Mouse (Mus musculus) 3T3-L1 (cell line): ENCODE data around the gene 1700037C18Rik.
A peak's percentile ranks its signal among the peaks of the same experiment; 100 is the strongest.

ENCODE experiments used
- DNase-seq: peaks from one replicate; pipeline ENCODE4 v3.0.0-alpha.2; 2015; ENCODE audit warnings: low read depth, low spot score

Gene 1700037C18Rik

DNA sequence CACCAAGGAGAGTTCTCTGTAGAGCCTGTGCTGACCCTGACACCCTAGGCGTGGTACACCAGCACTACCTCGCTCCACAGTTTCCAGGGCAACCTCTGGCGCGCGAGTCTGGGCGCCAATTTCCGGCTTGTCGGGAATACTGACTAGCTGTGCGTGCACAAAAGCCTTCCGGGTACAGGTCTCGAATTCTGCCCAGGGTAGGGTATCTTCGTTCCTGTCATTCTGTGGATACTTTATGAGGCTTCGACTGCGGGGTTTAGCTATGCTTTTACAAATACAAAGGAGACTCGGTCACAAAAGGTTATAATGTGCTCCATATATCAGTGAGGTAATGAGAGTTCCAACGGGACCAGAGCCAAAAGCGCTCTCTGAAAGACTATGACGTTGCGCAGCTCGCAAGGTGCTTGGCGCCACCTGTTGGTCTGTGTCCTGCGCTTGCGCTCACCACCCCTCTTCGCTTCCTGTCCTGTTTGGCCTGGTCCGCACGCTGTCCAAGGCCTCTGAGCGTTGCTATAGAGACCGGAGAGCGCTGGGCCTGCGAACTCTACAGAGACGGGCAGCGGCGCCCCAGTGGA lies at the start of gene 1700037C18Rik, which contains the start of gene Cluap1:
TSS of gene 1700037C18Rik (minus strand) at position 153 of the 575 bp plus-strand sequence.
TSS of gene Cluap1 (plus strand) at position 265 of the 575 bp plus-strand sequence.
- peak; percentile 97 for DNase-seq

DNA sequence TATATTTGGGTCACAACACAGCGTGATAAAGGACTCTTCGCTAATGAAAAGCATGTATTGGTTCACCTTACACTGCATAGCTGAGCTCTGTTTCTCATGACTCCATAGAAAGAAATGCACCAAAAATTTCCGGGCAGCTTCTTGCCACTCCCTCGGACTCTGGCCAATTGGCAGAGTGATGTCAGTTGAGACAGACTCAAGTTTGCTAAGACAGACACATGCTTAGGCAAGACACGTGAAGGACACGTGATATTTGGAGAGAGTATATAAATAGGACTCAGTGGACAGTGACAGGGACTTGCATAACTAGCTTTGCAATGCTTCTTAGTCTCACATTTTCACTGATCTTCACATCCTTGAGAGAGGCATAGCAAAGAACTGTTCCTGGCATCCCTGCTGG lies 47.9 kb upstream of the 1700037C18Rik start:
- peak; percentile 97 for DNase-seq

DNA sequence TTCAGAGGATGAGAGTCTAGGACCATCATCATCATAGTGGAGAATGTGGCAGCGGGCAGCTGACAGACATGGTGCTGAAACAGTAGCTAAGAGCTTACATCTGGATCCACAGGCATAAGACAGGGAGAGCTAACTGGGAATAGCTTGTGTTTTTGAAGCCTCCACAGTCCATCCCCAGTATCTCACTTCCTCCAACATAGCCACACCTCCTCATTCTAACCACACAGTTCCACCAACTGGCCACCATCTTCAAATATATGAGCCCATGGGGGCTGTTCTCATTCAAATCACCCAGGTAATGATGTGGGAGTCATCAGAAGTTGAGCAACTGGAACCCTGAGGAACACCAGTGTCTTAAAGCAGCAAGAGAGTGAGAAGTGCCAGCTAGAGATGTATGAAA lies 42.7 kb upstream of the 1700037C18Rik start:
- no peak for DNase-seq

DNA sequence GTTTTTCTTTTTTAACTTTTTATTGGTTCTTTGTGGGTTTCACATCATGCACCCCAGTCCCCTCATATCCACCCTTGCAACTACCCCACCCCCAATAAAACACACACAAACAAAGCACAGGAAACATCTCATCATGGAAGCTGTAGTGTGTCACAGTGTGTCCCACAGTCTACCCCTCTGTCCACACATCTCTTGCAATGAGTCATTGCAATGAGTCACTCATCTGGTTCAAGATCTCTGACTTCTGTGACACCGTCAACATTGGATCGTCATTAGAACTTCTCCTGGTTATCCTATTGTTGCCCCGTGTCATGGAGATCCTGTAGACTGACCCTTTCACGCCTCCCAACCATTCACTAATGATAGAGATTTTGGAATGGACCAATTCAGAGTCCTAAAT lies 26.2 kb upstream of the 1700037C18Rik start:
- DNase-seq: peak; percentile 64

DNA sequence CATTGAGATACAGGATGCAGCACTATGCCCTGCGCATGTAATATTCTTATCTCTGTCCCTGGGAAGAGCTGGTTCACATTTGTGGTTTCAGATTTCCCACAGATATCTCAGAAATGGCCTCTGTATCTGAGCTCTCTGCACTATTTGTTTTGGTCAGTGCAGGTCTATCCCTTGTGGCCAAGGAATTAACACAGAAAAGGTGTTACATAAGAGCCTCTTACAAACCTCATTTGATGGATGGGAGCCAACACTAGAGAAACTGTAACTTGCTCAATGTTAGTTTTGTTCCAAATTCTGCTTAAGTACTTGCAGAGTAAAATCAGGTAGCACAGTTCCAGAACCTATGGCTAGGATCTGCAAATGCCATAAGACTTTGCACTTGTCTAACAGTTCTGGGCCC lies 25.6 kb upstream of the 1700037C18Rik start:
- DNase-seq: peak; percentile 63

- peak; percentile 75 for DNase-seq
Measured at GRCm38 (mm10) chr16:3933536-3933935, 25.0 kb upstream of the 1700037C18Rik start.

DNA sequence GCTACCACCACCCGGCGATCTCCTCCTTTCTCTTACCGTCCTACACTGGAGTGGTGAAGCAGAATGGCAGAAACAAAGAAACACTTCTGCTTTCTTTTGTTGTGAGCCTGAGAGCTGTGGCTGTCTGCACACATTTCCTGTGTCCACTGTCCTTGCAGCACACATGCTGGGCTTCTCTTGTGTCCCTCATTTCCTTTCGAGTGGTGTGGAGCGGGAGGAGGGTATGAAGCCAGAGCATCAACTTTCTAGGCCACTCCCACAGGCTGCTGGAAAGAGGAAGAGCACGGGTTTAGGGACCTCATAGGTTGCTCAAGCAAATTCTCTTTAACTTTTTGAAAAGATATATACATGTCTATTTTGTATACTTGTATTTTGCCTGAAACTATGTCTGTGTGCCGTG lies 20.7 kb upstream of the 1700037C18Rik start:
- DNase-seq: no peak

DNA sequence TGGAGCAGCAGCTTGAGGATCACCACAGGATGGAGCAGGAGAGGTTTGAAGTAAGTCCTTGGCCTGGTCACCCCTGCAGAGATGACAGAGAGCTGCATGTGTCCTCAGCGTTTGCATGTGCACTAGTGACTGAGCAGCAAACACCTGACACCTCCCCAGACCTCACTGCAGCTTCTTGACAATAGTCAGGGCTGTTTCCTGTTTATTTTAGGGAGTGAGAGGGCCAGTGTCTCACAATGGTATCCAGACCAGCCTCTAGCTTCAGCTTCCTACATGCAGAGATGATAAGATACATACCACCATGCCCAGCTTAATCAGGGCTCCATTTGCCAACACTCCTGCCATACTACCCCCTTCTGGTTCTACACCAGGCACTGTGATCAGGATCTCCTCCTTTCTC lies 20.1 kb upstream of the 1700037C18Rik start:
- no peak for DNase-seq

- DNase-seq: peak; percentile 92
Measured at GRCm38 (mm10) chr16:3923966-3924365, 15.5 kb upstream of the 1700037C18Rik start.

DNA sequence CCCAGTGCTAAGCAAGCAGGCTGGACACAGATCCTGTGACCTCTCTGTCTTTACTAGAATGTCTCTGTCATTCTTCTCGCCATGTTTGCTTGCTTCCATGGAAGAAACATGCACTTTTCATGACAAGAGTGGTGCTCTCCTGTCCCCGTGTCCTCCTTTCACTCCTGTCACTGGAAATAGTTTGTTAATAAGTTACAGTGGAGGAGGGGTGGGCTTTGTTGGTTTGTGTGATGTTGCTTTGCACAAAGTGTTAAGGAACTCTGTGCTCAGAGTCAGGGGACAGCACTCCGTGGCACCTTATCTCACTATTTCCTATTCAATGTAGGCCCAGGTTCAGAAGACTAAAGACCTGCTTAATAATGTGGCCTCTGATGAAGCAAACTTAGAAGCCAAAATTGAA lies 15.0 kb upstream of the 1700037C18Rik start:
- peak; percentile 7 for DNase-seq

GRCm38 (mm10) chr16:3920756-3921155 lies 12.3 kb upstream of the 1700037C18Rik start:
- no peak for DNase-seq

GRCm38 (mm10) chr16:3909118-3909517 lies 629 bp upstream of the 1700037C18Rik start:
- no peak for DNase-seq

DNA sequence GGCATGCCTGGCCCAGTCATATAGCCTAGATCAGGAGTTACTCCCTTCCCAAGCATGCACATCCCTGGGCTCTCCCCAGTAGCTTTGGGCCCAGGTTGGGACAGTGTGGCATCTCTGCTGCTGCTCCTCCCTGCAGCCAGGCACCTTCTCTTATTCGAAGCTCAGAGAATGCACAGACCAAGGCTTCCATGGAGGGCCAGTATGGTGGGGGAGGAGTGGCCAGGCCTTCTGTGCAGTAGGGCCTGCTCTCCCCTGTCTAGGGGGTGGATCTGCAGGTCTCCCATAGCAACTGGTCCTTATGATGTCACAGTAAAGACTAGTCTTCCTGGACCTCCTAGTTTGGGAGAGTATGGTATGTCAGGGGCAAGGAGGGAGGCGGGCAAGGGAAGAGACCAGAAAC lies 1.0 kb downstream of the 1700037C18Rik start:
- no peak for DNase-seq

GRCm38 (mm10) chr16:3896553-3896952 lies 11.9 kb downstream of the 1700037C18Rik start:
- DNase-seq: no peak

GRCm38 (mm10) chr16:3896046-3896445 lies 12.4 kb downstream of the 1700037C18Rik start:
- no peak for DNase-seq

GRCm38 (mm10) chr16:3895173-3895792 lies 13.2 kb downstream of the 1700037C18Rik start:
- no peak for DNase-seq

GRCm38 (mm10) chr16:3893739-3894138 lies 14.8 kb downstream of the 1700037C18Rik start:
- no peak for DNase-seq

GRCm38 (mm10) chr16:3891621-3892295 lies 16.7 kb downstream of the 1700037C18Rik start:
- DNase-seq: no peak

DNA sequence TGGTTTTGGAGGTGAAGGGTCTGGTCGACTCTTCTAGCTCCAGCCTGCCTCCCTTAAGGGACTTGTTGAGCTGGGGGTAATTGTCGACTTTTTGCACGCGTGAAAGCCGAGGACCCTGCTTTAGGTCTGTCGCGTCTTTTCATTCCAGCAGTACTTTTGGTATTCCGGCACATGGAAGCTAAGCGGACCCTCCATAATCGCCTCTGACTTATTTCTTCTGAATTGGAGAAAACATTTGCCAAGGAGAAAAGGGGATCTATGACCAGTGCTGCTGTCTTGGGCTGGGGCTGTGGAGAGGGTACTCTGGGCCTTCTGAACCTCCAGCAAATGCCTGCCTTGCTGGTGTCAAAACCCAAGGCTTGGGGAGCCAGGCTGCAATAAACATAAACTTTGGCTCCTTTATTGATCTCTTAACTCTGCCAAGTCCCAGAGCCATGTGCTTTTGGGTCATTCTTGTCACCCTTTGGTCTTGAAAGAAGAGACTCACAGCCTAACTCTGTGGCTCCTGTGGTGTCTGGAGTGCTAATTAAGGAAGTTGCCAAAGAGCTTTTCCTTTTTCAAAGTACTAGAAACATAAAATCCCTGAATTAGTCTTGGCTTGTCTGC lies 23.3 kb downstream of the 1700037C18Rik start:
- peak; percentile 36 for DNase-seq

GRCm38 (mm10) chr16:3884201-3885064 lies 24.1 kb downstream of the 1700037C18Rik start, which contains the start of the genes Zfp597 and Gm20695:
TSS of gene Zfp597 (minus strand) at chr16:3884561.
TSS of gene Gm20695 (plus strand) at chr16:3884648.
- DNase-seq: peak; percentile 95

DNA sequence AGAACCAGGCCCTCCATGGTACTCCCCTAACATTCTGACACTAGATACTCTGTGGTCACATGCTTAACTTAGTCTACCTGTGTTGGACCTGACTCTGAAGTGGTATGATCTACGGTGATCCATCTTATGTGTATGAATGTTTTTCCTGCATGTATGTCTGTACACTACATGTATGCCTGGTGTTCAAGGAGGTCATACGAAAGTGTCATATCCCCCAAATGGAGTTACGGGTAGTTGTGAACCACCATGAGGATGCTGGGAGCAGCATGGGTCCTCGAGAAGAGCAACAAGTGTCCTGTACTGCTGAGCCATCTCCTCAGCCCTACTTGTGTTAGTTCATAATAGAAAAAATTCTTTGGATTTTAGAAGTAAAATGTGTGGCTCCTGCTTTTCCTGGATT lies 32.1 kb downstream of the 1700037C18Rik start:
- DNase-seq: no peak
